Mouse (Mus musculus) thymus, adult 2 months (tissue): ENCODE results near the gene Wars. TPM values are rescaled to one million over a fixed set of nuclear protein-coding genes. Genes with fewer than 3 reads are reported as not detected.

Experiments used
- DNase-seq: peaks from one replicate; pipeline ENCODE4 v3.0.0; 2021
- H3K27ac ChIP-seq: fragments of 200-500 bp; 2 replicates; pipeline ENCODE4 v1.5.1; 2012; ENCODE audit warnings: low read length, control low read depth; ENCODE audit not compliant: control insufficient read depth, insufficient read depth
- H3K27me3 ChIP-seq: fragments of 200-500 bp; 2 replicates; pipeline ENCODE4 v1.6.1; 2012; ENCODE audit warnings: mild to moderate bottlenecking, low read length, moderate library complexity, mixed read lengths; ENCODE audit not compliant: control insufficient read depth, insufficient read depth
- H3K36me3 ChIP-seq: fragments of 200-500 bp; 2 replicates; pipeline ENCODE4 v1.6.1; 2012; ENCODE audit warnings: mild to moderate bottlenecking, low read length, moderate library complexity; ENCODE audit not compliant: control insufficient read depth, insufficient read depth
- H3K4me1 ChIP-seq: fragments of 200-500 bp; replicated peaks from 2 replicates; pipeline ENCODE4 v1.6.1; 2012; ENCODE audit warnings: low read length; ENCODE audit not compliant: control insufficient read depth, insufficient read depth
- H3K4me3 ChIP-seq: fragments of 200-500 bp; 2 replicates; pipeline ENCODE4 v1.5.1; 2012; ENCODE audit warnings: mild to moderate bottlenecking, low read length, control low read depth, moderate library complexity; ENCODE audit not compliant: control insufficient read depth, insufficient read depth
- CTCF ChIP-seq: fragments of 200-500 bp; IDR thresholded peaks from 2 replicates; pipeline ENCODE4 v1.5.1; 2012; ENCODE audit warnings: mild to moderate bottlenecking, control low read depth, low read length, moderate library complexity, borderline replicate concordance; ENCODE audit not compliant: control insufficient read depth, poor library complexity, insufficient read depth; ENCODE audit errors: extremely low read depth
- POLR2A ChIP-seq: fragments of 200-500 bp; IDR thresholded peaks from 2 replicates; pipeline ENCODE4 v1.6.1; 2012; ENCODE audit warnings: mild to moderate bottlenecking, low read length, control low read depth, moderate library complexity; ENCODE audit not compliant: control insufficient read depth, poor library complexity, insufficient read depth; ENCODE audit errors: extremely low read depth
- WGBS: fragments of 180-500 bp; shearing (Covaris S2); methylation state at CpG from one replicate; pipeline ENCODE4 v1.1.7; 2018; 5-methylcytosine and 5-hydroxymethylcytosine counted together
- polyA plus RNA-seq: library from polyadenylated mRNA; depleted of rRNA; stranded (reverse); fragments of >200 nt; gene quantifications from 2 replicates; pipeline ENCODE4 v1.2.3, GENCODE M21; 2012

The Wars gene
- polyA plus RNA-seq, 1 experiment, result 71.3 TPM

DNA sequence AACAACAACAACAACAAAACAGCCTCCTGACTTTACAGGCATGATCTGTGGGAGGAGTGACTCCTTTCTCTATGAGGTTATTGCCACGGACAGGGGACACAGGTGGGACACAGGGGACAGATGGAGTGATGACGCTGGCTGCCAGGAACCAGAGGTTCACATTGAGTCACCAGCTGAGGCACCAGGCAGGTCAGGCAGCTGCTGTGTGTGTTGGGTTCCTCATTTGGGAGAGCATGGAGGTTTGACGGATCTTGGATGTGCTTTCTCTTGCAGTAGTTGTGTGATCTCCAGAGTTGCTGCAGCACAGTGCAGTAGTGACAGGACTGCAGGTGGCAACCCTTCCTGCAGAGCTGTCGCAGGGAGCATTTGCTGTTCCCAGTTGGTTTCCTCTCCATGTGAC, 24.8 kb upstream of the Wars start:
- peaks cover 16% of the 10 kb centered on the region for H3K4me1 ChIP-seq
- DNase-seq, result no peak
- 48% methylated on average over 4 of the region's 4 CpGs for WGBS
- no peak overlapping the region for H3K4me3 ChIP-seq
- H3K27ac ChIP-seq, result no peak overlapping the region
- no peaks in the 10 kb centered on the region for H3K27me3 ChIP-seq
- no peak for TF ChIP-seq CTCF
- no peak for TF ChIP-seq POLR2A
- no peaks in the 10 kb centered on the region for H3K36me3 ChIP-seq

DNA sequence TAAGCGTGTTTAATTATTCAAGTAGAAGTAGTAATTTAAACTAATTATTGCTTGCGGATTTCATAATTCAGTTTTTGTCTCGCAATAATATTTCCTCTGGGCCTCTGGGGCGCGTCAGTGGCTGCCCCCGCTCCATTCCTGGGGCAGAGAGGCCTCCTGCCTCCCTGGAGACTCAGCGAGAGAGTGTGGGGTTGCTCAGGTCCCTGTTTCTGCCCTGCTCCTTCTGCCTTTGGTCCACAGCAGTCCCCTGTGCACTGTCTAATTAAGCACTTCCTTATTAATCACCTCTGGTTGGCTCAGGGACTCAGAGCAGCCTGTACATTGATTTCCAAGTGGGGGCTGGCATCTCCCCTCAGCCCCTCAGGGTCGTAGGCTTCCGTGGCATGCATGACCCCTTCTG, 23.5 kb upstream of the Wars start:
- Histone ChIP-seq H3K27me3 (no peaks in the 10 kb centered on the region), H3K36me3 (no peaks in the 10 kb centered on the region), H3K4me3 (no peak overlapping the region), H3K27ac (no peak overlapping the region), H3K4me1 (peaks cover 16% of the 10 kb centered on the region)
- no peak for DNase-seq
- 91% methylated on average over 9 of the region's 9 CpGs for WGBS
- no peak for TF ChIP-seq CTCF
- no peak for TF ChIP-seq POLR2A

DNA sequence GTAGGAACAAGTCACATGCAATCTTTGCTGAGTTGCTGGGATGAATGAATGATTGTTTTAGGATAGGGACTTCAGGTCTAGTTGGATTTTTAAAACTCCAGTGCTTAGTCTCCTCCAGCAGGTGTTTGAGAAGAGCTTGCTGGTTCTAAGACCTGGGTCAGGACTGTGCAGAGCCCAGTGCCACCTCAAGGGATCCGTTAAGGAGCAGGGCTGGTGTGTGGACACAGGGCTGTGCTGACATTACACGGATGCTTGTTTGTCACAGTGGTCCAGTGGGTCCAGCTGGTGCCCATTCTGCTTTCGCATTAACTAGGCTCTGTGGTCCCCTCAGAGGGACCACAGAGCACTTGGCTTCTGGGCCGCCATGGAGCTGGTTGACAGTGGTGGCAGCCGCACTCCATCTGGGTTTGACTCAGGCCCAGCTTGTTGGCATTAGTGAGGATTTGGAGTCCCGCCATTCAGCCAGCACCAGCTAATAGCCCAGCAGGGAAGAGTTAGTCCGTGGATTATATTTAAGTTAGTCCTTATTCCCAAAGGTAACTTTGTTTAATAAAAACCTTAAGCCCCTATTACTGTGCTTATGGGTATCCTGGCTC, 22.6 kb upstream of the Wars start:
- no peak overlapping the region for H3K27ac ChIP-seq
- no peaks in the 10 kb centered on the region for H3K36me3 ChIP-seq
- no peak for DNase-seq
- no peak for TF ChIP-seq CTCF
- TF ChIP-seq POLR2A, result no peak
- peaks cover 16% of the 10 kb centered on the region for H3K4me1 ChIP-seq
- 96% methylated on average over 7 of the region's 7 CpGs for WGBS
- no peak overlapping the region for H3K4me3 ChIP-seq
- no peaks in the 10 kb centered on the region for H3K27me3 ChIP-seq

DNA sequence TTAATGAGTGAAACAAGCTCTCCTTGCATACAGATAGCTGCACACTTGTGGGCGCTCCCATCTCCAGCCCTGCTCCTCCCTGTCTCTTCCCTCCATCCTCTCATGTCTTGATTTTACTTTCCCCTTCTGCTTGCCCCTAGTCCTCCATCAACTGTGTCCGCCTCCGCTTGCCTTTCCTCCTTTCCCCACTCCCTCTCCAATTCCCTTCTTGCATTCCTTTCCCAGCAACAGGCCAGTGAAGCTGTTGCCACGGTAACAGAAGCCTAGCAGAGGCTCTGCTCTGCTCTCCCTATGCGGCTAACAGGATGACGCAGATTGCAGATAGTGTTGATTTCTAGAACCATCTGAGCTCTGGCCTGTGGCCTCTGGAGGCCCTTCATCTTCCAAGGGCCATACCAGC, 21.9 kb upstream of the Wars start:
- H3K27me3 ChIP-seq, result no peaks in the 10 kb centered on the region
- H3K4me1 ChIP-seq, result peaks cover 16% of the 10 kb centered on the region
- no peak for DNase-seq
- H3K36me3 ChIP-seq, result no peaks in the 10 kb centered on the region
- WGBS, result 93% methylated on average over 6 of the region's 6 CpGs
- TF ChIP-seq POLR2A (no peak), CTCF (no peak)
- no peak overlapping the region for H3K27ac ChIP-seq
- H3K4me3 ChIP-seq, result no peak overlapping the region

DNA sequence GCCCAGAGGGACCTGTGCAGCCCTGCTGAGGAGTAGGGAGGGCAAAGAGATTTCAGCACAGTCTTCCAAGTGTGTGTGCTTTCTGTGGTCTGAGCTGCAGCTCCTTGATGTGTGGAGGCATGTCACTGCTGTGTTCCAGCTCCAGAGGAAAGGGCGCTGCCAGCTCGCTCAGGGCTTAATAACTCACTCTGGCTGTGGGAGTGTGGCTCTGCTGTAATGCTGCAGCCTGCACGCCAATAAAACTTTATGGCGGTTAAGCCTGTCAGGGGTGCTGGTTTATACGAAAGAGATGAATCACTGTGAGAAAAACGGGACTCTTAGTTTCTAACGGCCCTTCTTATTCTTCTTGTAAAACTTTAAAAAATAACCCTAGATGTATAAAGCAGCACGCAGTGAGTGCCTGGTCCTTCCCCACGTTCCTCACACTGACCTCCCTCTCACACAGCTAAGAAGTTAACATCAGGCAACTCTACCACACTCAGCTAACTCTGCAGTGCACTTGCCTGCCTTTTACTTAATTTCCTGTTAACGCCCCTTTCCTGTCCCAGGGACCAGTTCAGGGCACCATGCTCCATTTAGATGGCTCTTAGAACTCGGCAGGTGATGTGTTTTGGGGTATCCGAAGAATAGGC, 20.9 kb upstream of the Wars start:
- Histone ChIP-seq H3K4me3 (no peak overlapping the region), H3K27me3 (no peaks in the 10 kb centered on the region), H3K27ac (0 out of 2 replicates have a peak overlapping the region, but pooled peaks have one; percentile 1), H3K36me3 (no peaks in the 10 kb centered on the region), H3K4me1 (peaks cover 16% of the 10 kb centered on the region)
- no peak for TF ChIP-seq POLR2A
- TF ChIP-seq CTCF, result no peak
- DNase-seq, result no peak
- WGBS, result 19% methylated on average over 12 of the region's 12 CpGs

DNA sequence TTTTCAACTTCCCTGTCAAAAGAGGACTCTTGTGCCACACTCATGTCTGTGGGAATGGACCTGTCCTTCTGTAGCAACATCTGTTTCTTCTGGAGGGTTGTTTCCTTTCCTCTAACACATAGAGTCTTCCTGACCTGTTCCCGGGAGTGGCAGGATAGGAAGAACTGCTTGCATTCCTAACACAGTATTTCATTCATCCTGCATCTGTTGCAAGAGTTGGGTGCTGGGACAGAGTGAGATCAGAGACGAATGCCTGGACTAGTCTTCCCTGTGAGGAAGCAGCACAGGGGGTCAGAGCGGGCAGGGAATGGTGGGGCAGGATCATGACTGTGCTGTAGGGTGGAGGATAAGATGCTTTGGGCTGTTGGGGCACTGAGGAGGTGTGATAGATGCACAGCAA, 20.2 kb upstream of the Wars start:
- no peaks in the 10 kb centered on the region for H3K36me3 ChIP-seq
- peaks cover 16% of the 10 kb centered on the region for H3K4me1 ChIP-seq
- no peak overlapping the region for H3K27ac ChIP-seq
- 89% methylated on average over 3 of the region's 3 CpGs for WGBS
- no peak for TF ChIP-seq POLR2A
- TF ChIP-seq CTCF, result no peak
- DNase-seq, result no peak
- no peaks in the 10 kb centered on the region for H3K27me3 ChIP-seq
- no peak overlapping the region for H3K4me3 ChIP-seq
